Mouse (Mus musculus): Measurements from ENCODE around the gene Usp17lb. TPM values are rescaled to one million over a fixed set of nuclear protein-coding genes. Genes with fewer than 3 reads are reported as not detected.
"Not testable (repeated sequence)": the region's sequence is repeated elsewhere in the genome, so short reads cannot be mapped to it uniquely, and the experiment has no call there.

The Usp17lb gene
- polyA plus RNA-seq (2014; fragmentation: Nextera tagmentation; extraction: Ambion mirVana), result not detected in 2 replicates

- no peak within 1 kb of the TSS for H3K4me2 ChIP-seq (replicated peaks; ENCODE audit: low read depth, low read length)
- no peak within 1 kb of the TSS for H3K27ac ChIP-seq (ENCODE audit: low read depth, low read length)
- DNase-seq (ENCODE audit: low spot score) (no peak), ATAC-seq (ENCODE audit: low FRiP score) (no peak)
- WGBS, result 73% methylated on average over 1 of the region's 1 CpGs
- no peak within 1 kb of the TSS for H3K9ac ChIP-seq (ENCODE audit: low read depth, low read length)
- H3K36me3 ChIP-seq (ENCODE audit: control insufficient read depth, insufficient read depth, low read length), result no peaks in the 10 kb centered on the region
- H3K9me3 ChIP-seq (ENCODE audit: control insufficient read depth, low read length), result no peaks in the 10 kb centered on the region
- no peak within 1 kb of the TSS for H3K4me3 ChIP-seq (ENCODE audit: low read depth, low read length)
- no peaks in the 10 kb centered on the region for H3K4me1 ChIP-seq (replicated peaks; ENCODE audit: control insufficient read depth, insufficient read depth, low read length)
- H3K27me3 ChIP-seq (ENCODE audit: control insufficient read depth, insufficient read depth, low read length), result no peaks in the 10 kb centered on the region
These were observed at the start of gene Usp17lb for GRCm38 (mm10) chr7:104842503-104842902. TSS of gene Usp17lb (minus strand) at chr7:104842603.

GRCm38 (mm10) chr7:104877731-104878130 is 35.3 kb upstream of the Usp17lb start, which contains the start of gene Olfr665:
TSS of gene Olfr665 (plus strand) at chr7:104878031.
- Histone ChIP-seq H3K4me2 (replicated peaks; ENCODE audit: low read depth, low read length) (no peak within 1 kb of the TSS), H3K4me3 (ENCODE audit: low read depth, low read length) (no peak within 1 kb of the TSS), H3K27ac (ENCODE audit: low read depth, low read length) (no peak within 1 kb of the TSS), H3K4me1 (replicated peaks; ENCODE audit: control insufficient read depth, insufficient read depth, low read length) (no peaks in the 10 kb centered on the region), H3K36me3 (ENCODE audit: control insufficient read depth, insufficient read depth, low read length) (no peaks in the 10 kb centered on the region), H3K9me3 (ENCODE audit: control insufficient read depth, low read length) (no peaks in the 10 kb centered on the region), H3K9ac (ENCODE audit: low read depth, low read length) (no peak within 1 kb of the TSS), H3K27me3 (ENCODE audit: control insufficient read depth, insufficient read depth, low read length) (no peaks in the 10 kb centered on the region)
- 44% methylated on average over 1 of the region's 1 CpGs for WGBS
- DNase-seq (ENCODE audit: low spot score) (no peak), ATAC-seq (ENCODE audit: low FRiP score) (no peak)

- H3K9ac ChIP-seq (ENCODE audit: low read depth, low read length), result no peak overlapping the region
- ATAC-seq (ENCODE audit: low FRiP score), result no peak
- H3K27me3 ChIP-seq (ENCODE audit: control insufficient read depth, insufficient read depth, low read length), result no peaks in the 10 kb centered on the region
- 92% methylated on average over 3 of the region's 3 CpGs for WGBS
- no peaks in the 10 kb centered on the region for H3K36me3 ChIP-seq (ENCODE audit: control insufficient read depth, insufficient read depth, low read length)
- H3K4me3 ChIP-seq (ENCODE audit: low read depth, low read length), result no peak overlapping the region
- no peak overlapping the region for H3K27ac ChIP-seq (ENCODE audit: low read depth, low read length)
- H3K9me3 ChIP-seq (ENCODE audit: control insufficient read depth, low read length), result no peaks in the 10 kb centered on the region
- no peak overlapping the region for H3K4me2 ChIP-seq (replicated peaks; ENCODE audit: low read depth, low read length)
- no peak for DNase-seq (ENCODE audit: low spot score)
- no peaks in the 10 kb centered on the region for H3K4me1 ChIP-seq (replicated peaks; ENCODE audit: control insufficient read depth, insufficient read depth, low read length)
These were observed 19.0 kb upstream of the Usp17lb start for GRCm38 (mm10) chr7:104861381-104861780.

GRCm38 (mm10) chr7:104857683-104858082 is 15.3 kb upstream of the Usp17lb start:
- no peaks in the 10 kb centered on the region for H3K9me3 ChIP-seq (ENCODE audit: control insufficient read depth, low read length)
- H3K27ac ChIP-seq (ENCODE audit: low read depth, low read length), result no peak overlapping the region
- ATAC-seq (ENCODE audit: low FRiP score) (no peak), DNase-seq (ENCODE audit: low spot score) (no peak)
- no peaks in the 10 kb centered on the region for H3K27me3 ChIP-seq (ENCODE audit: control insufficient read depth, insufficient read depth, low read length)
- H3K4me1 ChIP-seq (replicated peaks; ENCODE audit: control insufficient read depth, insufficient read depth, low read length), result no peaks in the 10 kb centered on the region
- H3K36me3 ChIP-seq (ENCODE audit: control insufficient read depth, insufficient read depth, low read length), result no peaks in the 10 kb centered on the region
- H3K4me2 ChIP-seq (replicated peaks; ENCODE audit: low read depth, low read length), result no peak overlapping the region
- H3K9ac ChIP-seq (ENCODE audit: low read depth, low read length), result no peak overlapping the region
- H3K4me3 ChIP-seq (ENCODE audit: low read depth, low read length), result no peak overlapping the region
- WGBS, result 83% methylated on average over 1 of the region's 1 CpGs

GRCm38 (mm10) chr7:104856709-104857108 is 14.3 kb upstream of the Usp17lb start, which contains the start of gene Usp17la:
TSS of gene Usp17la (plus strand) at chr7:104857009.
- WGBS, result 85% methylated on average over 2 of the region's 2 CpGs
- not testable (repeated sequence) for H3K4me2 ChIP-seq (replicated peaks; ENCODE audit: low read depth, low read length)

GRCm38 (mm10) chr7:104855248-104855750 is 12.9 kb upstream of the Usp17lb start:
- no peaks in the 10 kb centered on the region for H3K4me1 ChIP-seq (replicated peaks; ENCODE audit: control insufficient read depth, insufficient read depth, low read length)
- ATAC-seq (ENCODE audit: low FRiP score), result no peak
- no peaks in the 10 kb centered on the region for H3K9me3 ChIP-seq (ENCODE audit: control insufficient read depth, low read length)
- H3K27me3 ChIP-seq (ENCODE audit: control insufficient read depth, insufficient read depth, low read length), result no peaks in the 10 kb centered on the region
- DNase-seq (ENCODE audit: low spot score), result no peak
- WGBS, result 81% methylated on average over 3 of the region's 3 CpGs
- H3K36me3 ChIP-seq (ENCODE audit: control insufficient read depth, insufficient read depth, low read length), result no peaks in the 10 kb centered on the region
- H3K9ac ChIP-seq (ENCODE audit: low read depth, low read length), result no peak overlapping the region
- H3K4me2 ChIP-seq (replicated peaks; ENCODE audit: low read depth, low read length), result no peak overlapping the region
- H3K27ac ChIP-seq (ENCODE audit: low read depth, low read length), result no peak overlapping the region
- no peak overlapping the region for H3K4me3 ChIP-seq (ENCODE audit: low read depth, low read length)

More at GRCm38 (mm10) chr7:104856709-104857108, 14.3 kb upstream of the Usp17lb start, which contains the start of gene Usp17la:
- not testable (repeated sequence) for H3K27me3 ChIP-seq (ENCODE audit: control insufficient read depth, insufficient read depth, low read length); H3K4me3 ChIP-seq (ENCODE audit: low read depth, low read length); H3K36me3 ChIP-seq (ENCODE audit: control insufficient read depth, insufficient read depth, low read length); ATAC-seq (ENCODE audit: low FRiP score); H3K9me3 ChIP-seq (ENCODE audit: control insufficient read depth, low read length); H3K4me1 ChIP-seq (replicated peaks; ENCODE audit: control insufficient read depth, insufficient read depth, low read length); H3K9ac ChIP-seq (ENCODE audit: low read depth, low read length); H3K27ac ChIP-seq (ENCODE audit: low read depth, low read length); DNase-seq (ENCODE audit: low spot score)

GRCm38 (mm10) chr7:104851546-104851945 is 9.1 kb upstream of the Usp17lb start:
- H3K9ac ChIP-seq (ENCODE audit: low read depth, low read length); H3K9me3 ChIP-seq (ENCODE audit: control insufficient read depth, low read length); H3K4me2 ChIP-seq (replicated peaks; ENCODE audit: low read depth, low read length); DNase-seq (ENCODE audit: low spot score); ATAC-seq (ENCODE audit: low FRiP score); H3K27me3 ChIP-seq (ENCODE audit: control insufficient read depth, insufficient read depth, low read length); H3K27ac ChIP-seq (ENCODE audit: low read depth, low read length); H3K4me1 ChIP-seq (replicated peaks; ENCODE audit: control insufficient read depth, insufficient read depth, low read length); H3K36me3 ChIP-seq (ENCODE audit: control insufficient read depth, insufficient read depth, low read length); H3K4me3 ChIP-seq (ENCODE audit: low read depth, low read length): not testable (repeated sequence)
- 85% methylated on average over 2 of the region's 2 CpGs for WGBS

- no peak for DNase-seq (ENCODE audit: low spot score)
- 82% methylated on average over 1 of the region's 1 CpGs for WGBS
These were observed 1.4 kb upstream of the Usp17lb start for GRCm38 (mm10) chr7:104843731-104844287.

GRCm38 (mm10) chr7:104810335-104810734 is 32.1 kb downstream of the Usp17lb start:
- not testable (repeated sequence) for H3K4me1 ChIP-seq (replicated peaks; ENCODE audit: control insufficient read depth, insufficient read depth, low read length); H3K4me2 ChIP-seq (replicated peaks; ENCODE audit: low read depth, low read length); H3K27me3 ChIP-seq (ENCODE audit: control insufficient read depth, insufficient read depth, low read length); H3K9ac ChIP-seq (ENCODE audit: low read depth, low read length); DNase-seq (ENCODE audit: low spot score); H3K4me3 ChIP-seq (ENCODE audit: low read depth, low read length); H3K27ac ChIP-seq (ENCODE audit: low read depth, low read length); H3K9me3 ChIP-seq (ENCODE audit: control insufficient read depth, low read length); H3K36me3 ChIP-seq (ENCODE audit: control insufficient read depth, insufficient read depth, low read length); ATAC-seq (ENCODE audit: low FRiP score)
- WGBS, result 84% methylated on average over 8 of the region's 8 CpGs

More at GRCm38 (mm10) chr7:104843731-104844287, 1.4 kb upstream of the Usp17lb start:
- no peak overlapping the region for H3K9ac ChIP-seq (ENCODE audit: low read depth, low read length)
- no peak overlapping the region for H3K4me2 ChIP-seq (replicated peaks; ENCODE audit: low read depth, low read length)
- no peaks in the 10 kb centered on the region for H3K4me1 ChIP-seq (replicated peaks; ENCODE audit: control insufficient read depth, insufficient read depth, low read length)
- H3K27ac ChIP-seq (ENCODE audit: low read depth, low read length), result no peak overlapping the region
- H3K4me3 ChIP-seq (ENCODE audit: low read depth, low read length), result no peak overlapping the region
- H3K36me3 ChIP-seq (ENCODE audit: control insufficient read depth, insufficient read depth, low read length), result no peaks in the 10 kb centered on the region
- no peaks in the 10 kb centered on the region for H3K9me3 ChIP-seq (ENCODE audit: control insufficient read depth, low read length)
- no peaks in the 10 kb centered on the region for H3K27me3 ChIP-seq (ENCODE audit: control insufficient read depth, insufficient read depth, low read length)
- no peak for ATAC-seq (ENCODE audit: low FRiP score)
